Mouse (Mus musculus): ENCODE results near the gene Il20rb.

Gene Il20rb

DNA sequence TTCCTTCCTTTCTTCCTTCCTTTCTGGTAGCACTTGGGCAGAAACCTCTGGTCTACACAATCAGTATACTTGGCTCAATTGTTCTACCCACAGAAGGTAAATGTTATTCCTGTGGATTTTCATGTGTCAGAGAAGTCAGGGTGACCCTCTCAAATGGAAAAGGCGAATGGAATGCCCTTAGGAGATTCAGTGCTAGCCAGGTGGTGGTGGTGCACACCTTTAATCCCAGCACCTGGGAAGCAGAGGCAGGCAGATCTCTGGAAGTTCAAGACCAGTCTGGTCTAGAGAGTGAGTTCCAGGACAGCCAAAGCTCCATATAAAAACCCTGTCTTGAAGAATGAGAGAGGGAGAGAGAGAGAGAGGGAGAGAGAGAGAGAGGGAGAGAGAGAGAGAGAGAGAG lies 16.4 kb downstream of the Il20rb start:
- DNase-seq (ENCODE audit: low read depth), result no peak

DNA sequence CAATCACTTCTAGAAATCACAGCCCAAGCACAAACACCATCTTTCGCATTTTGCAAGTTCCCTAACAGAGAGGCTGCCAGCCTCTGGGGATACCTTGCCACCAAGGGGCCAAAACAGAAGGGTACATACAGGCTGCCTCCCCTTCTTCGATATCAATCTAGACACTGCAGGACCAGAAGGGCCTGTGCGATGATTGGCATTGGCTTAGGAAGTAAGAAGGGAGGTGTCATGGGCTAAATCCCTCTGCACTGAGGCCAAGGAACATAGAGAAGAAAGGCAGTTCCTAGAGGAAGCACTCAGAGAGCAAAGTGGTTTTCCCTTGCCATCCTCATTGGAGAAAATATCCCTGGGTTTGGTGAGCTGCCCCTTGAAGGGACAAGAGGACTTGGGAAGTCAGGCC lies 16.9 kb downstream of the Il20rb start:
- DNase-seq (ENCODE audit: low read depth), result no peak

GRCm38 (mm10) chr9:100468151-100468550 lies 18.4 kb downstream of the Il20rb start:
- DNase-seq (ENCODE audit: low read depth), result no peak

GRCm38 (mm10) chr9:100467653-100468052 lies 18.9 kb downstream of the Il20rb start:
- DNase-seq (ENCODE audit: low read depth), result peak; percentile 45

- peak; percentile 42 for DNase-seq (ENCODE audit: low read depth)
Observed at GRCm38 (mm10) chr9:100466743-100467142, 19.8 kb downstream of the Il20rb start.

DNA sequence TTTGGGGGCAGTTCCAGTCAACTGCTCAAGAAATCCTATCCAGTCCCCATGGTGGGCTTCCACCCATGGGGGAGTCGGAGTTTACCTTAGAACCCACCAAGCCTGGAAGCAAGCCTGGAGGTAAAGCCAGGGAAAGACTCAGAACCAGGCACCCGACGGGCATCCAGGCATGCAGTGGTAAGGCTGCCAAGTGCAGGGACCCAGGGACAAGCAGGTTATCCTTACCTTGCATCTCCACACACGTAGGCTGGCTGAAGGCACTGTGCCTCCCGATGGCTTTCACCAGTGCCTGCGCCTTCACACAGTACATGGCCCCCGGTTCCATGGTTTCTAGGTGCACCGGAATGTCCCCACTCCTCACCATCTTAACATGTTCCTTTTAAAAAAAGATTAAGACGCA lies 20.6 kb downstream of the Il20rb start:
- no peak for DNase-seq (ENCODE audit: low read depth)

DNA sequence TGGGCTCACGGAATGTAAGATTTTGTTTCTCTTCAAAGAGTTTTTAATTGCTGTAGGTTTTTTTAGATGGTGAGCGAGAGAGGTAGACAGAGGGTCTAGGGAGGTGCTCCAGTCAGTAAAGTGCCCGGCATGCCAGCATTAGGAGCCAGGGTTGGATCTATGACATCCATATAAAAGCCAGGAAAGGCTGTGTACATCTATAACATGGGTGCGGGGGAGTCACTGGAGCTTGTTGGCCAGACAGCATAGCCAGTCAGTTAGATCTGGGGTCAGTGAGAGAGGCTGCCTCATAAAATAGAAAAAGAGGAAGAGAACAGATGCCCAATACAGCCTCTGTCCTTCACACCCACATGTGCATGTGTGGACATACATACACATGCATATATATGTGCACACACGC lies 21.2 kb downstream of the Il20rb start:
- DNase-seq (ENCODE audit: low read depth), result no peak

GRCm38 (mm10) chr9:100463771-100464170 lies 22.8 kb downstream of the Il20rb start:
- DNase-seq (ENCODE audit: low read depth), result no peak

GRCm38 (mm10) chr9:100462098-100462497 lies 24.5 kb downstream of the Il20rb start:
- DNase-seq (ENCODE audit: low read depth), result no peak

DNA sequence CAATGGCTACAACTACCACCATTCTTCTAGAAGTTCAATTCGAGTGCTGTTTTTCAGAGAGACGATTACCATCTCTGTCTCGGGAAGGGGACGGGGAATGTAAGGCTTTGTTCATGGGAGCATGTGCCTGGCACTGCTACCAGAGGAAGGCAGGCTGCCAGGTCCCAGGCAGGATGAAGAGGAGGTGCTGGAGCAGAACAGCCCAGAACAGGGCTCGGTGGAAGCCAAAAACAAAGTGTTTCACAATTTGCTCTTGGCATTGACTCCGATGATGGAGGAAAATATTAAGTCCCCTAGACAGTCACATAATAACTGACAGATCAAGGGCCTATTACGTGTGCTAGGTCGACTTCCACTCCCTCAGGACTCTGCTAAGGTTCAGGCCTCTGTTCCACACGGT lies 24.9 kb downstream of the Il20rb start:
- DNase-seq (ENCODE audit: low read depth), result peak; percentile 42

- DNase-seq (ENCODE audit: low read depth), result no peak
Observed at GRCm38 (mm10) chr9:100460203-100460602, 26.4 kb downstream of the Il20rb start.

DNA sequence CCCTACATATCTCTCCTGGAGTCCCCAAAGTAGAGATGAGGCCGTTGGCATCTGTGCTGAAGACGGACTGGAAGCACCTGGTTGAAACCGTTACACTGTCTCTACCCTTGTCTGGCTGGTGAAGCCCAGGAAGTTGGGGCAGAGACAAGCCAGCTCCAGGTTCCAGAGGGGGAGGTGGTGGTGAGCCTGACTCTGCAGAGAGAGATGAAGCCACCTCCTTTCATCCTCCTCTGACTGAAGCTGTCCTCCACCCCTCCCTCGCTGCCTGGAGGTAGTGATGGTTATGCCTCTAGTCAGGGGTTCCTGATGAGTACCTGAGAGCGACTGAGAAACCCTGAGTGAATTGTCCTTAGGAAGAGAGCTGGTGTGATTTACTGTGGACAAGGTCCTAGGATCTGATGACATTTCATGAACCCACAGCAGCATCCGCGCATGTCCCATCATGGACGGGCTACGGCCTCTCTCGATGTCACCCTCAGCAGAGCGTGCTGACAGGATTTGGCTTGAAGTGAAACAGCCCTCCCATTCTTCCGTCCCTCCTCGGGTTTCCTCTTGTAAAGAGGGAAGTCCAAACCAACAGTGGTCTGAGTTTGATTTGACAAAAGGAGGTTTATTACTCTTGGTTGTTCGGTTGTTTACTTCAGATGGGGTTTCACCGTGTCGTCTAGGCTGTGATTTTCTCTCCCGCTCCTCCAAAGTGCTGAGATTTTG lies 28.5 kb downstream of the Il20rb start:
- no peak for DNase-seq (ENCODE audit: low read depth)

GRCm38 (mm10) chr9:100454664-100454993 lies 32.0 kb downstream of the Il20rb start:
- DNase-seq (ENCODE audit: low read depth), result no peak

- DNase-seq (ENCODE audit: low read depth), result peak; percentile 89
Observed at GRCm38 (mm10) chr9:100453944-100454663, 32.5 kb downstream of the Il20rb start.

GRCm38 (mm10) chr9:100452432-100452831 lies 34.2 kb downstream of the Il20rb start:
- no peak for DNase-seq (ENCODE audit: low read depth)

DNA sequence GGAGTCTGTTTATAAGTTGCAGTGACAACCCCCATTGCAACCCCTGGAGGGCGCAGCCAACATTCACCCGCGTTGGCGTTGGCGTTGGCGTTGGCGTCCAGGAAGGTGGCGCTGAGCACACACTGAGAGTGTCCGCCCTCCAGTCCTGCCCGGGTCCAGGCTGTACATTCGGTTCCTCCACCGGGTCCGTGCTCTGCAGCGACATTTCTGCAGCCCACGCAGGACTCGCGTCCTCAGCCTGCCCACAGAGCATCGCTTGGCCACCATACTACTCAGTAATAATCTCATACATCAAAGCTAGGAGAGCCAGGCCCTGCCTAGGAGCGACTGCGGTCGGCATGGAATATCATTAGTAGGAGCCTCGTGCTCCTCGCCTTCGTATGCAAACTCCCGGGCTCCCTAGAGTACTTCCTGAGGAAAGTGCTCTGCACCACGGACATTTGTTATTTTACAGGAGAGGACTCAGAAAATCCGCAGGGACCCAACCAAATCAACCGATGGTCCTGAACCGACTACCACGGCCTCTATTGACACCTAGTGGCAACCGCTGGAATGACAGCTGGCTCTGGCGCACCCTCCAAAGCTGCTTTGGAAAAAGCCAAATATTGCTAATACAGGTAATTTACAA lies 40.4 kb downstream of the Il20rb start:
- DNase-seq (ENCODE audit: low read depth), result peak; percentile 77

DNA sequence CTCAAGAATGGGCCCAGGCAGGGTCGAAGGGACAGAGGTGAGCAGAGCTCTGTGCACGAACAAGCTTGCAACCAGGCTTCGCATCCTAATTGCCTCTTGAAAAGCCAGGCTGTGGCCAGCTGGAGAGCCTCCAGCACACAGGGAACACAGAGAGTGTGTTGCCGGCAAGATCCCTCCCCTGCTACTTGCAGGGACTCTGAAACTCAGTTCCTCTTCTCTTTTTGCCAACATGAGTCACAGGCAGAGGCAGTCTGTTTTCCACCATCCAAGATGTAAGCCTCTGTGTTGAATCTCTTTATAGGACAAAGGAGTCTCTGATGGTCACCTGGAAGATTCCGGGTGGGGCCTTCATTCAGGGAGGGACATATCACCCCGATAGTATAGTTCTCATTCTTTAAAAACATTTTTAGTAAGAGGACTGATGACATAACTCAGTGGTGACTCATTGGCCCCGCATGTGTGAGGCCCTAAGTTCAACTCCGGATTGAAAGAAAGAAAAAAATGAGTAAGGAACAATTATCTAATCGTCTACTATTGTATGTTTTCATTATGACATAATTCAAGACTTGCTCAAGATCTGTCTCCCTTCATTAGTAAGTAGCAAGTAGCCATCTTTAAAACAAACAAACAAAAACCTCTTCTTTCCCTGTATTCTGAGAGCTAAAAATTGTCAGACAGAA lies 46.3 kb downstream of the Il20rb start:
- peak; percentile 88 for DNase-seq (ENCODE audit: low read depth)

DNA sequence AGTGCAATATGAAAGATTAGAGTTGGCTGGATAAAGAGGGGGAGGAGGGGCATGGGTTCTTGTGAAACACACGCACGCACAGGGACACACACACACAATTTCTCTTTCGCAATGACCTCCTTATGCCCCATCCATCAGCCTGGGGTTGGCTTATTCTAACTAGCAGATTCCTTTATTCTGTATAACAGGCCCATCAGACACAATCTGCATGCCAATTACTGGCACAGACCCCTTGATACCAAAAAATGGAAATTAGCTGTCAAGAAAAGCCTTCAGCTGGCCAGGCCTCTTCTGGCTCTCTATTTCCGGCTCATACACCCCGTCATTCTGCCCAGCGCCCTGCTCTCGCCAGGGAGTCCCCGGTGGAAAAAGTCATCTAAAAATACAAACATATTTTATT lies 47.1 kb downstream of the Il20rb start:
- peak; percentile 16 for DNase-seq (ENCODE audit: low read depth)

- no peak for DNase-seq (ENCODE audit: low read depth)
Observed at GRCm38 (mm10) chr9:100438994-100439393, 47.6 kb downstream of the Il20rb start.

DNA sequence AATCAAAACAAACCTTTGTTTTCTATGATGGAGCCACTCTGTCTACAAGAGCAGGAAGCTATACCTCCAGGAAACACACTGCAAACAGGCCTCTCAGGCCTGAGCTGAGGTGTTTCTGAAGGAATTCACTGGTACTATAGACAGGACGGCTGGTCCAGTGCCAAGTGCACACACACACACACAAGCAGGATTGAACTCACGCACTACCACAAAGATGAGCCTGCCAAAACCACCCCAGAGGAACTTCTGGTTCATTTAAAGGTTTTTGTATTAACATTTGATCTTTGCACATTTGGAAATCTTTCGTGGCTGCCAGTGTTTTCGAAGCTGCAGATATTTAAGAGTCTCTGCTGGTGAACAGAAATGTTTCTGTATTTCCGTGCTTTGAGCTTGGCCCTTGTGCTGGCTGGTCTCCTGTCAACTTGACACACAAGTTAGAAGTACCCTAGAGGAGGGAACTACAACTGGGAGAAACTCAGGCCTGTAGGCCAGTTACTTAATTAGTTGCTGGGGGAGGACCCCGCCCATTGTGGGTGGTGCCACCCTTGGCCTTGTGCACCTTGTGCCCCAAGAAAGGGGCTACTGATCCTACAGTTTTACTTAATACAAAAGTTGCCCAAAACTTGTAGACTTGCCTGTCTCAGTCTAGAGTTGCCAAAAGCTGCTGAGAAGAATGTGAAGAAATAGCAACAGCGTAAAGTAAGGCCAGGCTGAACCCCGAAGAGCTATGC lies 49.6 kb downstream of the Il20rb start:
- DNase-seq (ENCODE audit: low read depth), result peak; percentile 15

- DNase-seq (ENCODE audit: low read depth), result no peak
Observed at GRCm38 (mm10) chr9:100431355-100431754, 55.2 kb downstream of the Il20rb start.

DNA sequence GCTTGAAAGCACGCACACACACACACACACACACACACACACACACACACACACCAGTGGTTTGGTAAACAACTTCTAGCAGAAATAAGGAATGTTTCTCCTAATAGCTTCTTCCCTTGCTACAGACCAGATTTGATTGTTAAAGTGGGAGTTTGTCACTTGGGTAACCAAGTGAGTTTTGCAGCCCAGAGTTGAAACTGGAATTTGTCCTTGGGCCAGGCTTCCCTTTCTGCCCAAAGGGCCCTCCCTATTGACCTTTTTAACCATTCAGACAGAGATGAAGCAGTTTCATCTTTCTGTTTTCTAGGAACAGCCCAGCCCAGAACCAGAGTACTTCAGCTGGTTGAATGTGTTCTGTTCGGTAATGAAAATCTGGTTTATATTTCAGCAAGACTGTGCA lies 55.7 kb downstream of the Il20rb start:
- no peak for DNase-seq (ENCODE audit: low read depth)
